Mouse (Mus musculus): ENCODE results near the gene Celf2.

The Celf2 gene

DNA sequence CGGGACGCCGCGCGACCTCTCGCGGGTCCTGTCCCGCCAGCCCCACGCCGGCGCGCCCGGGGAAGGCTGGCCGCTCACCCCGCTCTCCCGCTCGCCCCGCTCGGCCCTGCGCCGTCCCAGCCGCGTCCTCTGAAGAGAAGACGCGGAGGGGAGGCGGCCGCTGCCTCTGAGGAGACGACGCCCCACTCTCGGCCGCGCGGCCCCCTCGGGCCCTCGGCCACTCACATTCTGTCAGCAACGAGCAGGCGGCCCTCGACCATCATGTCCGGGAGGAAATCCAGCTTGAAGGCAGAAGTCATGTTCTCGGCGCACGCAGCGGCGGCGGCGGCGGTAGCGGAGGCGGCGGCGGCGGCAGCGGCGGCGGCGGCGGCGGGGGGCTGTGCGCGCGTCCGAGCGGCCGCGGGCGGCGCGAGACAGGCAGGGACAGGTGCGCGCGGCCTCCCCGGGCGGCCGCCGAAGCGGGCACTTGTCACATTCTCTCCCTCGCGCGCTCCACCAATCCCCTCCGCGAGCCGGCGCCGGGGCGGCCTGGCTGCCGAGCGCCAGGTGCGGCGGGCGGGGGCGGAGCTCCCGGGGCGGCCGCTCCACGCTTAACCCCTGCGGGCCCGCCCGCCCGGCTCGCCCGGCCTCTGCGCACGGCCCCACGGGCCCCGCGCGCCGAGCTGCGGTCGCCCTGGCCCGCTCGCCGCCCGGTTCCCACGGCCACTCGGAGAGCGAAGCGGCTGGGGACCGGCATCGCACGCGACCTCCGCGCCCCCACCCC lies 637.1 kb downstream of the Celf2 start:
- DNase-seq (ENCODE audit: low read depth, low spot score), result peak; percentile 84

DNA sequence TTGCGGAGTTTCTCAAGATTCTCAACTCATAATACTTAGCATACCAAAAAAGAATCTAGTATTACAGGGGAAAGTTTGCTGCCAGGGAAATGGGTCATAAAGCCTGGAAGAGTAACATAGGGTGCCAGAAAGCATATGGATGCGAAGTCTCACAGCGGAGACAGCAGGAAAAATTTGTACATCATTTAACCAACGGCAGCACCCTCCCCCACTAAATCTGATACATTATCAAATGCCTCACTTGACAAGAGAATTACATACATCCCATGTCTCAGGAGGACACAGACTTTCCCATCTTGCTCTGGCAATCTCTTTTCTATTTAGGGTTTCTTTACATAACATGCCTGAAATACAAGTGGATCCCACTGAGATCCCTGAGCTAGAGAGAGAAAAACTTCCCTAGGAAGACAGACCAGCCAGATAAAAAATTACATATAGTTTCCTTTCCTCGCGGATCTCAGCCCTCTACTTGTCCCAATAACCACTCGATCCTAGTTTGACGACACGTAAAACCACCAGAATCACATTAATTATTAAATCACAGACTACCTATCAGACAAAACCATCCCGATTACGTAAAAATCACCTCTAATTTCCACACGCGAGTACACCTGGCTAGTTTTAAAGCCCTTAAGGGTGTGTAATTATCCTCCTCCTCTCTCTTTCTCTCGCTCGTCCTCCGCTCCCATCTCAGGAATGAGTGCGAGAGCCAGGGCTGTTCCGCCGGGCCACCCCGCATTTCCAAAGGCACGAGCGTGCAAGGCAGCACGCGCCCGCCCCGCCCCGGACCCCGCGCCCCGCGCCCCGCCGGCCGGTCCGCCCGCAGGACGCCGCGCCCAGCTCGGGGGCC lies 637.9 kb downstream of the Celf2 start:
- peak; percentile 62 for DNase-seq (ENCODE audit: low read depth, low spot score)

DNA sequence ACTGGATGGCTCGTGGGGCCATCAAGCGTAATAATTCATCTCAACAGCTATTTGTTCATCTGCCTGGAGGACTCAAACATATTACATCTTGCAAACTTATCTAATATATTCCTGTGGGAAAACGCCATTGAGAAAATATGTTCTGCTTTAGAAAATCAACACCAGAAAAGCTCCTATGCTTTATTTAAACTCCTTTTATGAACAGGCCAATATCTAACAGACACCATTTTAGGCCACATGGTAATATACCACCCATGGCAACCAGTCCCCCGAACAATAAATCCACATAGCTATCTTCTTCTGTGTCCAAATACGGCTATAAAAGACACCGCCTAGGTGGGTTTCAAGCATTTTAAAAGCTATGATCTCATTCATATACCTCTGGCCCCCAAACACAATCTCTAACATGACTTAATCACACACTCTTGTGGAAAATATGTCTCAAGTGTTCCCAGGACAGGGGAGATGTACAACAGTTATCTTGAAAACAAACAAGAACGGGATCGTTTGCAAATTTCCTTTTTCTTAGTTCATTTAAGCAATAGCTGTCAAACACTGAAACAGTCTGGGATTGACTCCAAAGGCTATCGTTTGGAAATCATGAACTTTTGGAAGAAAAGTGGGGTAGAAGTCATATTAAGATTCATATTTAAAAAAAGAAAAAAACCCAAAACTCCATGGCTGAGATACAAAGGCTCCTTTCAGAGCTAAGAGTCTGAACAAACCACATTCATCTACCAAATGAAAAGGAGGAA lies 639.2 kb downstream of the Celf2 start:
- DNase-seq (ENCODE audit: low read depth, low spot score), result no peak

- no peak for DNase-seq (ENCODE audit: low read depth, low spot score)
Observed at GRCm38 (mm10) chr2:6867297-6867696, 642.1 kb downstream of the Celf2 start.

- DNase-seq (ENCODE audit: low read depth, low spot score), result no peak
Observed at GRCm38 (mm10) chr2:6865785-6866184, 643.6 kb downstream of the Celf2 start.

DNA sequence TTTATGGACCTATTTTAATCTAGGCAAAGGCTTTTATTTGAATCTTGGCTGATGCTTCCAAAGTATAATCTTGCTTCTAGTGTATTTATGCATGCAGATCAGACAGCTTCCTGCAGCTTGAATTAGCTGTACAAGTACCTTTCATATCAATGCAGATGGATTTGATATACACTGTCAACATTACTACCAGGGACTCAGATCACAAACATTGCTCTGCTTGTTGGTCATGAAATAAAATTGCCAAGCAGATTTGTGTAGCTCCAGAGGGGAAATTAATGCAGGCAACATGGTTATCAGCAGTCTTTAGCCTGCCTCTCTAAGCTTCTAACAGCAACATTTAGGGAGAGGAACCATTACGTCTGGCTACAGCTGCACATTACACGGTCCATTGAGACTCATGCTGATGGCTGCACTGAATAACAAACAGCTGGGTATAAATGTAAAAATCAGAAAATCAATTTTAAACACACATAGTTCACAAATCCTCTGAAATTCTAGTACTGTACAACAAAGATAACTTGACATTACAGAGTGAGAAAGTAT lies 659.2 kb downstream of the Celf2 start:
- DNase-seq (ENCODE audit: low read depth, low spot score), result no peak

DNA sequence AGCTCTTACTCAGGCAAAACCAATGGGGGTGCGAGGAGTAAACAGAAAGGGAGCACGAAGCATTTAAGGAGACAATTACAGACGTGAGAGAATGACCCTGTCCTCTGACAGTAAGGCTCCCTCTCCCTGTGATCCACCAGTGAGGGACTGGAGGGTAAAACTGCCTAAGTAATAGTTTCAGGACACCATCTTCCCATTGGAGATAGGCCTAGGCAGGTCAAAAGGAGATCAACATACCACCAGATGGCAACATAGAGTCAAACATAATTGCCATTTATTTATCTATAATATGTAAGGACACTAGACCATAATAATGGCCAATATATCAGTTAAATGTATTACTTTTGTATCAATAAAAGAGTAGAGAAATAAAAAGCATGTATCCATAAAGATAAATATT lies 660.0 kb downstream of the Celf2 start:
- no peak for DNase-seq (ENCODE audit: low read depth, low spot score)

DNA sequence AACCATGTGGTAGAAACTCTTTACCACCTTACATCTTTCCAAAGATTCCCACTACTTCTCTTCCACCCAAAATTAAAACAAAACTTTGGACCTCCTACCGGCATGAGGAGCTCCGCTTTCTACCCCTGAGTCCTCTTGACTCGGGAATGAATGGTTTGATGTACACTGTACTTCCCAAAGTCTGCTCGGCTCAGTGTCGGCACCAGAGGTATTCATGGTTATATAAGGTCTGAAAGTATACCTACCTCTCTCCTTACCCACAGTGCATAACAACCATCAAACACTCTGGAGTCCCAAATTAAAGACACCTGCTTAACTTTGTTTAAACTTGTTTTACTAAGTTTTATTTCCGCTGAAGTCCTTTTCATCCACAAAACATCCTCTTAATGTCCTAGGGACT lies 679.3 kb downstream of the Celf2 start:
- no peak for DNase-seq (ENCODE audit: low read depth, low spot score)

- peak; percentile 56 for DNase-seq (ENCODE audit: low read depth, low spot score)
Observed at GRCm38 (mm10) chr2:6827583-6827982, 681.8 kb downstream of the Celf2 start.

- no peak for DNase-seq (ENCODE audit: low read depth, low spot score)
Observed at GRCm38 (mm10) chr2:6823021-6823420, 686.3 kb downstream of the Celf2 start.

GRCm38 (mm10) chr2:6821593-6821992 lies 687.8 kb downstream of the Celf2 start:
- DNase-seq (ENCODE audit: low read depth, low spot score), result no peak

- DNase-seq (ENCODE audit: low read depth, low spot score), result no peak
Observed at GRCm38 (mm10) chr2:6815281-6815680, 694.1 kb downstream of the Celf2 start.

GRCm38 (mm10) chr2:6808736-6809135 lies 700.6 kb downstream of the Celf2 start:
- DNase-seq (ENCODE audit: low read depth, low spot score), result no peak

GRCm38 (mm10) chr2:6796754-6797153 lies 712.6 kb downstream of the Celf2 start:
- DNase-seq (ENCODE audit: low read depth, low spot score), result no peak

DNA sequence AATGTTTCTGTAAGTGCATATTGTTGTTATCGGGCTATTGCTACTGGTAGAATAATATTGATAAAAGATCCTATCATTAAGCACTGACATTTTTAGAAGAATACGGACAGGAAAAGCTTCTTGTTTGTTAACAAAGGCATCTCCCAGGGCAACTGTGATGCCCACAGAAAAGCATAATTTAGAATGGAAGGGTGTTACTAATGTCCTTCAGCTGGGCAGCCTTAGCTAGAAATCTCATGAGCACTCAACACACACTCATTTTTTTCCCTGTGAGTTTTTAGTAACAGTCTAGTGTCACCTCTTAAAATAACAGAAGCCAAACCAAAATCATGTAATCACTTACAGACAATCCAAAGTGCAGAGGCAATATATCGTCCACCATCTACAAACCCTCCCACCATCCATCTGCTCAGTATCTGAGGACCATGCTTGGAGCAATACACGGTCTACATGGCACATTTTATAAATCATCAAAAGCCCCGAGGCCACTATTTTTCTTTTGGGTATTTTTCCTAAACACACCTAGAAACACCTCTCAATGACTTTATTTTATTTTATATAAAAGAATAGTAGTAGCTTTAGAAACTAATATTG lies 713.3 kb downstream of the Celf2 start:
- DNase-seq (ENCODE audit: low read depth, low spot score), result no peak

- DNase-seq (ENCODE audit: low read depth, low spot score), result no peak
Observed at GRCm38 (mm10) chr2:6794858-6795257, 714.5 kb downstream of the Celf2 start.

DNA sequence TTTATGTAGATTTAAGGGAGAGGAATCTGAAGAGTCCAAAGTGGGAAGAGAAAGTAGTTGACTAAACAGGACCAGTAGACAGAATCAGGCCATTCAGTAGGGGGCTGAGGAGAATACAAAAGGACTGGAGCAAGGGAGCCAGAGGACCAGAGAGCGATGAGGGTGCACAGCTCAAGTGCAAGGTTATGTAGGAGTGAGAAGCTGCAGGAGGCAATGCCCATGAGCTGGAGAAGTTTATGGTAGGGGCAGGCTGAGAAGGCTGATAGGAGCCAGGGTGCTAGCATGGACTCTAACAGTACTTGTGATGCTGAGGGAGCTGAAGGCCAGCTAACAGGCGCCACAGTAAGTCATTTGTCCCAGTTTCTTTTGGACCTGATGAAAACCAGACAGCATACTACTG lies 718.5 kb downstream of the Celf2 start:
- DNase-seq (ENCODE audit: low read depth, low spot score), result no peak

- peak; percentile 2 for DNase-seq (ENCODE audit: low read depth, low spot score)
Observed at GRCm38 (mm10) chr2:6786494-6787144, 722.7 kb downstream of the Celf2 start.

GRCm38 (mm10) chr2:6770214-6770613 lies 739.1 kb downstream of the Celf2 start:
- DNase-seq (ENCODE audit: low read depth, low spot score), result no peak

GRCm38 (mm10) chr2:6762381-6762780 lies 747.0 kb downstream of the Celf2 start:
- no peak for DNase-seq (ENCODE audit: low read depth, low spot score)

GRCm38 (mm10) chr2:6743173-6743572 lies 766.2 kb downstream of the Celf2 start:
- DNase-seq (ENCODE audit: low read depth, low spot score), result no peak
